Mouse (Mus musculus) liver, postnatal 0 days (tissue): Measurements from ENCODE around the gene Gm10188.

Experiments used
- CTCF ChIP-seq: sonication (generic); IDR thresholded peaks from 2 replicates; pipeline ENCODE4 v1.5.1; 2016; ENCODE audit warnings: antibody characterized with exemption, low read depth
- EP300 ChIP-seq: IDR thresholded peaks from 2 replicates; pipeline ENCODE4 v1.6.1; 2016; ENCODE audit warnings: antibody characterized with exemption, low read depth, mild to moderate bottlenecking

DNA sequence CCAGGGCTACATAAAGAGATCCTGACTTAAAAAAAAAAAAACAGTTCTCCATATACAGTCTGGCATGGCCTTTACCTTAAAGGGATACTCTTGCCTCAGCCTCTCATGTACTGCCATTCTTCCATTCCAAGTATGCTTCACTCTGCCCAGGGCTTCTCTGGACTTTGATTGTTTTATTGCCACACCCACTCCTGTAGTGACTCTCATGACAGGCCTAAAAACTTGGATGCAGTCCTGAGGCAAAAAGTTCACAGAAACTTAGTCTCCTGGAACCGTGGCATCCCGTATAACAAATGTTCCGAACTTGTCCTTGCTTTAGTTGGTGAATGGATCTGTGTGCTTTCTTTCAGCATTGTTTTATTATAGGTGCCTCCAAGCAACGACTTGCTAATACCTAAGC is 17.1 kb upstream of the Gm10188 start:
- TF ChIP-seq EP300 = no peak
- TF ChIP-seq CTCF = no peak
